Mouse (Mus musculus) embryonic fibroblast, embryonic 13.5 days (primary cell): ENCODE measurements at regions not wholly inside any gene's neighbourhood (a gene's known extent, or its start where the extent isn't known, plus 50 kb on each side); places are given as distances from the start of the nearest gene placed in this dataset.

Experiments used
- CTCF ChIP-seq: IDR thresholded peaks from 2 replicates; pipeline ENCODE4 v1.5.1; 2011; ENCODE audit warnings: mild to moderate bottlenecking, control low read depth, low read length, moderate library complexity, borderline replicate concordance; ENCODE audit not compliant: insufficient read depth
- POLR2A ChIP-seq: IDR thresholded peaks from 2 replicates; pipeline ENCODE4 v1.6.1; 2011; ENCODE audit warnings: low read depth, mild to moderate bottlenecking, control low read depth, low read length, moderate library complexity

DNA sequence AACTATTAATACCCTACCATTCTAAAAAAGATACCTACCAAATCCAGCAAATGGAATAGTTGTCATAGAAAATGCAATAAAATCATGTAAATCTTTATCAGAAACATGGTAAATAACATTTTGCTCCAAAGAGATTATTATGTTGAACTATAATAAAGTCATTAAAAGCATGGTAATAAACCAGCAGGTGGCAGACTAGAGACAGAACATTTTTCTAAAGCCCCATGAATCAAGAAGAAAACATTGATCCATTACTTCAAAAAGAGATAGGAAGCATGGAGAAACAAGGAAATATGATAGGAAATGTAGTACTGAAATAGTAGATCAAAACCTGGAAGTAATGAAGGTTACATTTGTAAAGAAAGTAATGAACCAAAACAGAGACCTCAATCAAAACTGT, 819.7 kb downstream of the Kcna4 start:
- TF ChIP-seq POLR2A, result no peak
- no peak for TF ChIP-seq CTCF
